Comparison of ENCODE assay signal across 8 mouse cellular contexts in genomic region chr10:81572975-81573374, GRCm38 (mm10). TPM values are rescaled to one million over a fixed set of nuclear protein-coding genes. Genes with fewer than 3 reads are reported as not detected.
A peak's percentile ranks its signal among the peaks of the same experiment; 100 is the strongest.
DNase-seq lines count a peak whose midpoint lies in the region; ATAC-seq lines count a peak whose summit lies in the region.
"Had no signal": no experiment of that assay in that cellular context is flagged by ENCODE, and none has a peak within 500 bp of the region (broad histone marks: within the 10 kb centered on the region; RNA-seq: fewer than 3 reads in every experiment).

No protein-coding gene starts in this region.

- H3K4me3 ChIP-seq in midbrain, embryonic 10.5 days, result peak overlapping the region; percentile 52
- H3K4me3 ChIP-seq in midbrain, embryonic 11.5 days (ENCODE audit: low read depth, low read length), result no peak overlapping the region
- no peak overlapping the region for H3K4me3 ChIP-seq in intestine, embryonic 15.5 days (replicated peaks)
- H3K4me3 ChIP-seq: limb, embryonic 15.5 days had no signal

- intact Hi-C loops in gastrocnemius, postnatal 36 days (cut with DNase I), result no loop called here

- no peak overlapping the region; the same call in 1 of the 2 replicates for H3K4me2 ChIP-seq in midbrain, embryonic 11.5 days
- peak overlapping the region; percentile 82 for H3K4me2 ChIP-seq in intestine, embryonic 15.5 days (replicated peaks)
- H3K4me2 ChIP-seq: limb, embryonic 15.5 days had no signal

- 0 out of 2 replicates have a peak overlapping the region, but pooled peaks have one; percentile 55 for H3K27ac ChIP-seq in midbrain, embryonic 10.5 days (replicated peaks)
- H3K27ac ChIP-seq in midbrain, embryonic 11.5 days (ENCODE audit: low read depth, low read length), result no peak overlapping the region
- peak overlapping the region; percentile 44; the same call in 1 of the 2 replicates for H3K27ac ChIP-seq in intestine, embryonic 15.5 days
- H3K27ac ChIP-seq: limb, embryonic 15.5 days had no signal

- 7% methylated on average over 9 of the region's 9 CpGs for WGBS in midbrain, embryonic 10.5 days
- WGBS in midbrain, embryonic 11.5 days, result 9% methylated on average over 9 of the region's 9 CpGs
- 18% methylated on average over 9 of the region's 9 CpGs for WGBS in intestine, embryonic 15.5 days

- H3K9me3 ChIP-seq in midbrain, embryonic 10.5 days (replicated peaks), result no peaks in the 10 kb centered on the region
- H3K9me3 ChIP-seq in midbrain, embryonic 11.5 days (ENCODE audit: control insufficient read depth, low read length), result no peaks in the 10 kb centered on the region
- no peaks in the 10 kb centered on the region for H3K9me3 ChIP-seq in intestine, embryonic 15.5 days
- H3K9me3 ChIP-seq: limb, embryonic 15.5 days had no signal

- peaks cover 81% of the 10 kb centered on the region for H3K27me3 ChIP-seq in midbrain, embryonic 10.5 days (ENCODE audit: low read depth, poor library complexity, severe bottlenecking)
- peaks cover 53% of the 10 kb centered on the region for H3K27me3 ChIP-seq in midbrain, embryonic 11.5 days (ENCODE audit: control insufficient read depth, insufficient read depth, low read length)
- 0 out of 2 replicates have a peak, but pooled peaks cover 3% of the 10 kb centered on the region for H3K27me3 ChIP-seq in intestine, embryonic 15.5 days (replicated peaks)

- H3K36me3 ChIP-seq in midbrain, embryonic 10.5 days, result no peaks in the 10 kb centered on the region
- H3K36me3 ChIP-seq in midbrain, embryonic 11.5 days (ENCODE audit: control insufficient read depth, insufficient read depth, low read length), result no peaks in the 10 kb centered on the region
- H3K36me3 ChIP-seq in intestine, embryonic 15.5 days, result no peaks in the 10 kb centered on the region
- H3K36me3 ChIP-seq: limb, embryonic 15.5 days had no signal

- DNase-seq in midbrain, embryonic 10.5 days (ENCODE audit: low spot score), result no peak
- no peak for DNase-seq in midbrain, embryonic 11.5 days (ENCODE audit: low spot score, missing footprints)
- peak; percentile 55 to 66 for DNase-seq in gastrocnemius, postnatal 36 days
- DNase-seq in naive thymus-derived CD4-positive, alpha-beta T cell, adult 2 months (ENCODE audit: low read depth), result peak; percentile 13
- no peak for DNase-seq in right cerebral cortex, adult 2 months (ENCODE audit: low spot score in 2 of 2)
- DNase-seq in spleen, adult 12 weeks (ENCODE audit: low spot score), result no peak

- ATAC-seq in midbrain, embryonic 11.5 days (ENCODE audit: low FRiP score), result no peak
- no peak for ATAC-seq in intestine, embryonic 15.5 days

- H3K9ac ChIP-seq in midbrain, embryonic 11.5 days (ENCODE audit: low read length), result no peak overlapping the region
- H3K9ac ChIP-seq in intestine, embryonic 15.5 days, result no peak overlapping the region
- H3K9ac ChIP-seq: limb, embryonic 15.5 days had no signal

- peaks cover 83% of the 10 kb centered on the region for H3K4me1 ChIP-seq in midbrain, embryonic 10.5 days
- peaks cover 48% of the 10 kb centered on the region for H3K4me1 ChIP-seq in midbrain, embryonic 11.5 days (ENCODE audit: control insufficient read depth, insufficient read depth, low read length)
- H3K4me1 ChIP-seq in intestine, embryonic 15.5 days (replicated peaks), result peaks cover 65% of the 10 kb centered on the region

RNA-seq across cellular contexts. Expression of gene Tle2, which starts 1.4 kb away (rescaled TPM):
- 9.7 and 13.5 TPM in 2 replicates for polyA plus RNA-seq in midbrain, embryonic 10.5 days (2016; fragmentation: Nextera tagmentation; extraction: Ambion mirVana)
- polyA plus RNA-seq in midbrain, embryonic 11.5 days (2014; fragmentation: Nextera tagmentation; extraction: Ambion mirVana), result 6.0 and 6.2 TPM in 2 replicates
- 1 to 10 TPM; 4.4 to 4.7 TPM for total RNA-seq in gastrocnemius, postnatal 36 days (2021)
- 14.5 and 17.8 TPM in 2 replicates for polyA plus RNA-seq in intestine, embryonic 15.5 days (2015; fragmentation: Nextera tagmentation; extraction: Ambion mirVana)

RNA-seq across cellular contexts. Expression of gene Aes, which starts 13.7 kb away (rescaled TPM):
- polyA plus RNA-seq in midbrain, embryonic 10.5 days (2016; fragmentation: Nextera tagmentation; extraction: Ambion mirVana), result 334 and 467 TPM in 2 replicates
- 306 and 325 TPM in 2 replicates for polyA plus RNA-seq in midbrain, embryonic 11.5 days (2014; fragmentation: Nextera tagmentation; extraction: Ambion mirVana)
- 100 to 1,000 TPM; 847 to 848 TPM for total RNA-seq in gastrocnemius, postnatal 36 days (2021)
- 743 and 808 TPM in 2 replicates for polyA plus RNA-seq in intestine, embryonic 15.5 days (2015; fragmentation: Nextera tagmentation; extraction: Ambion mirVana)

RNA-seq across cellular contexts. Expression of gene Tle6, which starts 27.9 kb away (rescaled TPM):
- 6.0 and 8.8 TPM in 2 replicates for polyA plus RNA-seq in midbrain, embryonic 10.5 days (2016; fragmentation: Nextera tagmentation; extraction: Ambion mirVana)
- polyA plus RNA-seq in midbrain, embryonic 11.5 days (2014; fragmentation: Nextera tagmentation; extraction: Ambion mirVana), result 4.6 and 6.0 TPM in 2 replicates
- total RNA-seq in gastrocnemius, postnatal 36 days (2021), result 1 to 10 TPM; 4.2 to 4.9 TPM
- 19.9 and 26.0 TPM in 2 replicates for polyA plus RNA-seq in intestine, embryonic 15.5 days (2015; fragmentation: Nextera tagmentation; extraction: Ambion mirVana)

RNA-seq across cellular contexts. Expression of gene Gna11, which starts 28.0 kb away (rescaled TPM):
- 70.7 and 73.7 TPM in 2 replicates for polyA plus RNA-seq in midbrain, embryonic 10.5 days (2016; fragmentation: Nextera tagmentation; extraction: Ambion mirVana)
- 55.8 and 59.3 TPM in 2 replicates for polyA plus RNA-seq in midbrain, embryonic 11.5 days (2014; fragmentation: Nextera tagmentation; extraction: Ambion mirVana)
- total RNA-seq in gastrocnemius, postnatal 36 days (2021), result 10 to 100 TPM; 23.6 TPM
- 245 and 269 TPM in 2 replicates for polyA plus RNA-seq in intestine, embryonic 15.5 days (2015; fragmentation: Nextera tagmentation; extraction: Ambion mirVana)

RNA-seq across cellular contexts. Expression of gene BC025920, which starts 33.1 kb away (rescaled TPM):
- 1.4 and 2.0 TPM in 2 replicates for polyA plus RNA-seq in midbrain, embryonic 10.5 days (2016; fragmentation: Nextera tagmentation; extraction: Ambion mirVana)
- polyA plus RNA-seq in midbrain, embryonic 11.5 days (2014; fragmentation: Nextera tagmentation; extraction: Ambion mirVana), result 0.47 and 0.89 TPM in 2 replicates
- total RNA-seq in gastrocnemius, postnatal 36 days (2021), result 1 to 10 TPM; 2.3 TPM
- 0.85 and 1.00 TPM in 2 replicates for polyA plus RNA-seq in intestine, embryonic 15.5 days (2015; fragmentation: Nextera tagmentation; extraction: Ambion mirVana)

Comparison
In these comparisons a context has a peak if more than half of its experiments do, and no peak if none do; other contexts are left out.
1. DNase-seq: peak in gastrocnemius, postnatal 36 days (2 of 2) and naive thymus-derived CD4-positive, alpha-beta T cell, adult 2 months (single experiment); none in midbrain, embryonic 10.5 days (single experiment), midbrain, embryonic 11.5 days (single experiment), right cerebral cortex, adult 2 months (0 of 2) and spleen, adult 12 weeks (single experiment).